Mouse (Mus musculus): ENCODE measurements at regions not wholly inside any gene's neighbourhood (a gene's known extent, or its start where the extent isn't known, plus 50 kb on each side); places are given as distances from the start of the nearest gene placed in this dataset.

GRCm38 (mm10) chr8:9072724-9073123 is 382.4 kb upstream of the Arglu1 start:
- no peak for ATAC-seq
- TF ChIP-seq CTCF (IDR thresholded peaks at IDR 0.05; ENCODE audit: low read depth) = no peak
- Histone ChIP-seq H3K4me3 (ENCODE audit: low read depth, low read length) (no peak overlapping the region), H3K9me3 (ENCODE audit: control insufficient read depth) (no peaks in the 10 kb centered on the region), H3K27me3 (replicated peaks; ENCODE audit: control insufficient read depth, insufficient read depth, low read length) (no peaks in the 10 kb centered on the region), H3K27ac (ENCODE audit: low read depth, low read length) (no peak overlapping the region), H3K36me3 (ENCODE audit: control insufficient read depth, insufficient read depth) (no peaks in the 10 kb centered on the region), H3K4me2 (replicated peaks; ENCODE audit: low read depth) (no peak overlapping the region), H3K9ac (ENCODE audit: low read depth, low read length) (no peak overlapping the region), H3K4me1 (replicated peaks; ENCODE audit: control insufficient read depth, insufficient read depth, low read length) (0 out of 2 replicates have a peak, but pooled peaks cover 5% of the 10 kb centered on the region)
- WGBS = 63% methylated on average over 4 of the region's 4 CpGs

- 0 out of 2 replicates have a peak, but pooled peaks cover 5% of the 10 kb centered on the region for H3K4me1 ChIP-seq (replicated peaks; ENCODE audit: control insufficient read depth, insufficient read depth, low read length)
- H3K4me2 ChIP-seq (replicated peaks; ENCODE audit: low read depth) = no peak overlapping the region
- no peaks in the 10 kb centered on the region for H3K36me3 ChIP-seq (ENCODE audit: control insufficient read depth, insufficient read depth)
- ATAC-seq = 0 out of 2 replicates have a peak, but pooled peaks have one; percentile 22
- H3K27me3 ChIP-seq (replicated peaks; ENCODE audit: control insufficient read depth, insufficient read depth, low read length) = no peaks in the 10 kb centered on the region
- no peaks in the 10 kb centered on the region for H3K9me3 ChIP-seq (ENCODE audit: control insufficient read depth)
- WGBS = 39% methylated on average over 11 of the region's 11 CpGs
- no peak overlapping the region for H3K4me3 ChIP-seq (ENCODE audit: low read depth, low read length)
- TF ChIP-seq CTCF (IDR thresholded peaks at IDR 0.05; ENCODE audit: low read depth) = no peak
- H3K9ac ChIP-seq (ENCODE audit: low read depth, low read length) = no peak overlapping the region
- no peak overlapping the region for H3K27ac ChIP-seq (ENCODE audit: low read depth, low read length)
Observed at GRCm38 (mm10) chr8:9072286-9072685, 382.0 kb upstream of the Arglu1 start.

GRCm38 (mm10) chr8:9070953-9071352 is 380.6 kb upstream of the Arglu1 start:
- 48% methylated on average over 6 of the region's 6 CpGs for WGBS
- H3K27me3 ChIP-seq (replicated peaks; ENCODE audit: control insufficient read depth, insufficient read depth, low read length) = no peaks in the 10 kb centered on the region
- TF ChIP-seq CTCF (IDR thresholded peaks at IDR 0.05; ENCODE audit: low read depth) = no peak
- no peak overlapping the region for H3K4me2 ChIP-seq (replicated peaks; ENCODE audit: low read depth)
- no peak overlapping the region for H3K9ac ChIP-seq (ENCODE audit: low read depth, low read length)
- H3K4me1 ChIP-seq (replicated peaks; ENCODE audit: control insufficient read depth, insufficient read depth, low read length) = 0 out of 2 replicates have a peak, but pooled peaks cover 5% of the 10 kb centered on the region
- no peaks in the 10 kb centered on the region for H3K36me3 ChIP-seq (ENCODE audit: control insufficient read depth, insufficient read depth)
- no peaks in the 10 kb centered on the region for H3K9me3 ChIP-seq (ENCODE audit: control insufficient read depth)
- H3K27ac ChIP-seq (ENCODE audit: low read depth, low read length) = no peak overlapping the region
- H3K4me3 ChIP-seq (ENCODE audit: low read depth, low read length) = no peak overlapping the region
- ATAC-seq = no peak

GRCm38 (mm10) chr8:9069845-9070244 is 379.5 kb upstream of the Arglu1 start:
- TF ChIP-seq CTCF (IDR thresholded peaks at IDR 0.05; ENCODE audit: low read depth) = no peak
- Histone ChIP-seq H3K27ac (ENCODE audit: low read depth, low read length) (no peak overlapping the region), H3K4me1 (replicated peaks; ENCODE audit: control insufficient read depth, insufficient read depth, low read length) (0 out of 2 replicates have a peak, but pooled peaks cover 5% of the 10 kb centered on the region), H3K4me3 (ENCODE audit: low read depth, low read length) (no peak overlapping the region), H3K36me3 (ENCODE audit: control insufficient read depth, insufficient read depth) (no peaks in the 10 kb centered on the region), H3K27me3 (replicated peaks; ENCODE audit: control insufficient read depth, insufficient read depth, low read length) (no peaks in the 10 kb centered on the region), H3K9me3 (ENCODE audit: control insufficient read depth) (no peaks in the 10 kb centered on the region), H3K9ac (ENCODE audit: low read depth, low read length) (no peak overlapping the region), H3K4me2 (replicated peaks; ENCODE audit: low read depth) (no peak overlapping the region)
- no peak for ATAC-seq
- 35% methylated on average over 7 of the region's 7 CpGs for WGBS

DNA sequence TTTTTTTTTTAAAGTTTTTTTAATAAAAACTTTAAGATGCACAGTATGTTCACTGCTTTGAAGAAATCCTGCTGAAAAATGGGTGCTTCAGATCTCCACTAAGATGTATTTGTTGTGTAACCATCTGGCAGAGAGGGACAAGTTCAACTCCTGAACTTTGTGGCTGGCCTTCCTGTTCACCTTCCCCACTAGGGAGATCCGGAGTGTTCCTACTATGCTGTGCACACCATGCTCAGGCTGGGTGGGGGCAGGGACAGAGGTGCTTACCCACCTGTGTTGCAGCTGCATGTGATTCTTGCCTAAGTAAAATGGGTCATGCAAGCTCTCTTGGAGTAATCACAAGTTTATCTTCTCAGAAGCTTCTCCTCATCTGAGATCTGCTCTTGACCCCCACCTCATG is 377.4 kb upstream of the Arglu1 start:
- TF ChIP-seq CTCF (IDR thresholded peaks at IDR 0.05; ENCODE audit: low read depth) = no peak
- Histone ChIP-seq H3K9ac (ENCODE audit: low read depth, low read length) (no peak overlapping the region), H3K4me1 (replicated peaks; ENCODE audit: control insufficient read depth, insufficient read depth, low read length) (0 out of 2 replicates have a peak, but pooled peaks cover 5% of the 10 kb centered on the region), H3K36me3 (ENCODE audit: control insufficient read depth, insufficient read depth) (no peaks in the 10 kb centered on the region), H3K27ac (ENCODE audit: low read depth, low read length) (no peak overlapping the region), H3K4me2 (replicated peaks; ENCODE audit: low read depth) (no peak overlapping the region), H3K9me3 (ENCODE audit: control insufficient read depth) (no peaks in the 10 kb centered on the region), H3K27me3 (replicated peaks; ENCODE audit: control insufficient read depth, insufficient read depth, low read length) (no peaks in the 10 kb centered on the region), H3K4me3 (ENCODE audit: low read depth, low read length) (no peak overlapping the region)
- ATAC-seq = 0 out of 2 replicates have a peak, but pooled peaks have one; percentile 19
- 48% methylated on average over 1 of the region's 1 CpGs for WGBS

DNA sequence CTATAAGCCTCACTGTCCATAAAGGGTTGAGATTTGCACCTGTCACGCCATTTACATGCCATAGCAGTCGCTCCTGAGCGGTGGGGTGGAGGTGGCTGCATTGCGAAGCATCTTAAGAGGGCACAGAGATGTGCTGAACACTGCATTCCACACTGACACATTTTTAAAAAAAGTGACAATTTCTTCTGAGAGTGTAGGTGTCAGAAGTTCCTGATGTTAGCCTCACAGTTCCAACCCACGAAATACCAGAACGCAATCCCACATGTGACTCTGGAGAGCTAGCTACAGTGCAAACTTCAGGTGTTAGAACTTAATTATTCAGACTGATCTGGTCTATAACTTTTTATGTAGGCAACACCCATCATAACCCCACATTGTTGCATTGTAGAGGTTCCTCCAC is 369.8 kb upstream of the Arglu1 start:
- Histone ChIP-seq H3K27me3 (replicated peaks; ENCODE audit: control insufficient read depth, insufficient read depth, low read length) (no peaks in the 10 kb centered on the region), H3K4me1 (replicated peaks; ENCODE audit: control insufficient read depth, insufficient read depth, low read length) (no peaks in the 10 kb centered on the region), H3K36me3 (ENCODE audit: control insufficient read depth, insufficient read depth) (no peaks in the 10 kb centered on the region), H3K9me3 (ENCODE audit: control insufficient read depth) (no peaks in the 10 kb centered on the region), H3K27ac (ENCODE audit: low read depth, low read length) (no peak overlapping the region), H3K9ac (ENCODE audit: low read depth, low read length) (no peak overlapping the region), H3K4me3 (ENCODE audit: low read depth, low read length) (no peak overlapping the region), H3K4me2 (replicated peaks; ENCODE audit: low read depth) (no peak overlapping the region)
- no peak for ATAC-seq
- WGBS = 96% methylated on average over 6 of the region's 6 CpGs
- TF ChIP-seq CTCF (IDR thresholded peaks at IDR 0.05; ENCODE audit: low read depth) = no peak

GRCm38 (mm10) chr8:9055416-9055819 is 365.1 kb upstream of the Arglu1 start:
- Histone ChIP-seq H3K27me3 (replicated peaks; ENCODE audit: control insufficient read depth, insufficient read depth, low read length) (no peaks in the 10 kb centered on the region), H3K9me3 (ENCODE audit: control insufficient read depth) (no peaks in the 10 kb centered on the region), H3K4me1 (replicated peaks; ENCODE audit: control insufficient read depth, insufficient read depth, low read length) (no peaks in the 10 kb centered on the region), H3K9ac (ENCODE audit: low read depth, low read length) (no peak overlapping the region), H3K4me2 (replicated peaks; ENCODE audit: low read depth) (no peak overlapping the region), H3K4me3 (ENCODE audit: low read depth, low read length) (no peak overlapping the region), H3K27ac (ENCODE audit: low read depth, low read length) (no peak overlapping the region), H3K36me3 (ENCODE audit: control insufficient read depth, insufficient read depth) (no peaks in the 10 kb centered on the region)
- no peak for TF ChIP-seq CTCF (IDR thresholded peaks at IDR 0.05; ENCODE audit: low read depth)
- WGBS = 71% methylated on average over 6 of the region's 6 CpGs
- no peak for ATAC-seq
